Mouse (Mus musculus): ENCODE data around the gene Aldh3b1.

GRCm38 (mm10) chr19:3927989-3928388 lies 1.6 kb downstream of the Aldh3b1 start:
- TF ChIP-seq ZNF384 (IDR thresholded peaks at IDR 0.05; ENCODE audit: low read depth, low read length) = no peak
- TF ChIP-seq ZC3H11A (IDR thresholded peaks at IDR 0.05; ENCODE audit: borderline replicate concordance, low read depth, low read length) = no peak
- no peak for TF ChIP-seq HCFC1 (IDR thresholded peaks at IDR 0.05; ENCODE audit: borderline replicate concordance, insufficient read depth, low read length)

Measured in ES-E14 (cell line).